Mouse (Mus musculus) lung, postnatal 4 days (tissue): Measurements from ENCODE around the gene Tmem179b.

Experiments used
- DNase-seq, 2 experiments: peaks; one replicate each; pipeline ENCODE4 v3.0.0; 2021

Gene Tmem179b

DNA sequence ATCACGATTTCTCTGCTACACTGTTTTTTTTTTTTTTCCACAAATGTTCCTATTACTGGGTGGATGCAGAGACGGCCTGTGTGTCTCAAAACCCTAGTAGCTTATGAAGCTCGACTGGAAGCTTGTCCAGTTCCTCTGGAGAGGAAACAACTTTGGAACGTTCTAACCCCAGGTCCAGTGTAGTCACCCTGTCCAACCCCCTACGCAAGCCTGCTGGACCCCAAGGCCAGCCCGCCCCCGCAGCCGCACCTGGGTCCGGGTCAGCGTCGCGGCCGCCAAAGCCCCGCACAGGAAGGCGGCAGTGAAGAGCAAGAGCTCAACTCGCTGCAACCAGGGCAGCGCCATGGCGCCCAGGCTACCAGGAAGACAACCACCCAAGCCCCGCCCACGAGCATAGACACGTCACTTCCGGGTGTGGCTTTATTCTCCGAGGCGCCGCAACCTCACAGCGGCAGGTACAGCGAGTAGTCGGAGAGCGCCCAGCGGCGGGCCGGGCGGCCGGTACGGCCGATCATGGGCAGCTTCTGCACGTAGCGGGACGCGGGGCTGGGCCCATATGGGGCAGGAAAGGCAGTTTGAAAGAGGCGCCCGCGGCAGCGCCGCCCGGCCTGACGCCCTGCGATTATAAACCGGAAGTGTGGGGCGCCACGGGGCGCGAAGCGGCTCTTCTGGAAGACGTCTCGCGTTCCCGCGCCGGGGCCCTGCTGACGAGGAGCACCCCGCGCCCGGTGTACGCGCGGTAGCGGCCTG is at the start of gene Tmem179b:
TSS of gene Tmem179b (minus strand) at position 382 of the 750 bp plus-strand sequence.
- peak; percentile 96 to 98 for DNase-seq

DNA sequence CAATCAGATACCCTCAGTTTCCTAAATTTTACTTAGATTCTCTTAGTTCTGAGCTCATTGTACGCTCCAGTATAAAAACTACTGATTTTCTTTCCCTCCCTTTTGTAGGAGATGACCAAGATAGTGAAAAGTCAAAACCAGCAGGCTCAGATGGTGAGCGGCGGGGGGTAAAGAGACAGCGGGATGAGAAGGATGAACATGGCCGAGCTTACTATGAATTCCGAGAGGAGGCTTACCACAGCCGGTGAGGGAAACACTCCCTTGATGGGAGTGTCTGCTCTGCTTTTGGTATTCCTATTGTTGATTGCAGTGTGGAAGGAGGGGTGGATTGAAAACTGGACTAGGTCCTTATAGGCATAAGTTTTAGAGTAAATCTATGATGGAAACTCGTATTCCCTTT is 48.4 kb upstream of the Tmem179b start:
- DNase-seq: no peak

DNA sequence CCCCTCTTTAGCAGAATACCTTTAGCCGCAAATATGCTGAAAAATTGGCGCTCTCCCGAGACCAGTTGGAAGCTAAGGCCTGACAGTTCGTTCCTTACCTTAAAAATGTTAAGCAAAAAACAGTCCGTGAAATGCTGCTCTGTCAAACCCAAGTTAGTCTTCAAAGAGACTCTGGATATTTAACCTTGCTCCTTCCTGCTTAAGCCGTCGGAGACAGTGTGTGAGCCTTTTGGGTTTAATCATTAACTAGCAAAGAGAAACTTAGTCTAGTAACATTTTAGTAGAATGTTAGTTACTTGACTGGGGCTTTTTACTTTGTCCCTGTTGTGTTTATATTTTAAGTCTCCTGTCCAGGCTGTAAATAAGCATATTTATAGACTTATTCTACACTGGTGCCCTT is 46.9 kb upstream of the Tmem179b start:
- DNase-seq: no peak

DNA sequence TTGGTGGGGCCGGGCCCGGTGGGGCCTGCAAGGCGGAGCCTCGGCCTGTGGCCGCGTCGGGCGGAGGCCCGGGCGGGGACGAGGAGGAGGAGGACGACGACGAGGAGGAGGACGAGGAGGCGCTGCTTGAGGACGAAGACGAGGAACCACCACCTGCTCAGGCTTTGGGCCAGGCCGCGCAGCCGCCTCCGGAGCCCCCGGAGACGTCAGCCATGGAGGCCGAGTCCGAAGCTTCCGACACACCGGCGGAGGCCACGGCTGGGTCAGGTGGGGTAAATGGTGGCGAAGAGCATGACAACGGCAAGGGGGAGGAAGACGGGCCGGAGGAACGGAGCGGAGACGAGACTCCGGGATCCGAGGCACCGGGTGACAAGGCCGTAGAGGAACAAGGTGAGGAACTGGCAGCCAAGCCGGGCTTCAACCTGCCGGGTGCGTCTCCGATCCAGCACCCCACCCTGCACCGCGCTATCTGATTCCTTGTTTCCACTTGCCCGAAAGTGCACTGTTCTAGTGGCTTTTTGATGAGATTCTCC is 46.2 kb upstream of the Tmem179b start:
- DNase-seq: no peak

DNA sequence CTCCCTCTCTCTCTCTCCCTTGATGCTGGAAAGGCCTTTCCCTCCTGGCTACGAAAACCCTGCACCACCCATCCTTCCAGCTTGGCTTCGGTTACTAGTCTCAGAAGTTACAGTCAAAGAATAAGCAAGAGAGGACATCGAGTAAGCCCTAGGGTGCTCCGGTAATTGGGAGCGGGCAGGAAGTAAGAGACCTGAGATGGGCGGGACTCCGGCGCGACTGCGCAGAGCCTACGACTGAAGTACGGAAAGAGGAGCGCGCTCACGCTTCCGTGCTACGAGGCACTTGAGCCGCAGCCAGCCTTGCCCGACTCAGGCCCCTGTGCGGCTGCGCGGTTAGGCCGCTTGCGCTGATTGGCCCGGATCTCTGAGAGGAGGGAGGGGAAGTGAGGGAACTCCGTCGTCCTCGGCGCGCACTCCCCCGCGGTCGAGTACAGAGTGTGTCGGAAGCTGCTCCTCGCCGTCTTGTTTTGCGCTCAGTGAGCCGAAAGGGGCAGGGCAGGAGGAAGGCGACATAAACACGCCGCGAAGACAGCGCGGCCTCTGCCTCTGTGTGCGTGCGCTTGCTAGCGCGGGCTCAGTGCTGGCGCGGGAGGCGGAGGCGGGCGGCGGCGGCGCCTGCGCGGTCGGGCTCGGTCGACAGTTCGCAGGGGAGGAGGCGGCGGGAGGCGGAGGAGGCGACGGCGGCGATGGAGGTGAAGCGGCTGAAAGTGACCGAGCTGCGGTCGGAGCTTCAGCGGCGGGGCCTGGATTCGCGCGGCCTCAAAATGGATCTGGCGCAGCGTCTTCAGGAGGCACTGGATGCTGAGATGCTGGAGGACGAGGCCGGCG is 45.5 kb upstream of the Tmem179b start, which contains the start of gene Hnrnpul2:
TSS of gene Hnrnpul2 (plus strand) at position 415 of the 828 bp plus-strand sequence.
- DNase-seq: peak; percentile 98 to 100

DNA sequence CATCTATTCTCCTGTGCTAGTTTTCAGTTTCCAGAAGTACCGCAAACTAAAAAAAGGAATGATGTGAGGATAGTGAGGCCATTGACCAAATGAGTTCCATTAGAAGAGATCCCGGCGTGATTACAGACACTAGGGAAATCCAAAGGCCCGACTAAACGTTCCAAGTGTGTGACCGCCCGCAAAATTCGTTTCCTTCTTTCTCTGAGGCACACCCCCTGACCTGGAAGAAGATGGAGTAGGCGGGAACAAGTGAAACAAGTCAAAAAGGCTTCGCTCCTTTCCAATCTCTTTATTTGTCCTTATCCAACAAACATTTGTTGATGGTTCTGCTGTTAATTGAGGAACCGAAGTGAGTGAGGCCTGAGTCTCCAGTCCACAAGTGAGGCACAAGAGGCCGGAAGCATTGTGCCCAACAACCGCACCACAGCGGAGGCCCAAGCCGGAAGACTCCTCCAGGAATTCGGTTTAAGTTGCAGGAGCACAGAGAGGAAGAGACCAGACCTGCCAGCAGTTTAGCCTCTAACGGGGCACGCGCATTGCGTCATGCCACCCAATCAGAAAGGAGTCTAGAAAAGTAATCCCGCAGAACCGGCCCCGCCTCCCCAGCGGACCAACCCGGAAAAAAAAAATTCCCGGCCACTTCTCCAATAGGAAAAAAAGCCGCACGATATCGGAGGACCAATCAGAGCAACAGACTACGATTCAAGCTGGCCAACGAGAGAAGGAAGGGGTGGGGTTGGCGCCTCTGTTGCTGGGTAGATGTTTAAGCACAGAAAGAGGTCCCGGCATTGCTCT is 44.7 kb upstream of the Tmem179b start, which contains the start of gene Ttc9c:
TSS of gene Ttc9c (minus strand) at position 533 of the 795 bp plus-strand sequence.
- peak; percentile 97 to 99 for DNase-seq

DNA sequence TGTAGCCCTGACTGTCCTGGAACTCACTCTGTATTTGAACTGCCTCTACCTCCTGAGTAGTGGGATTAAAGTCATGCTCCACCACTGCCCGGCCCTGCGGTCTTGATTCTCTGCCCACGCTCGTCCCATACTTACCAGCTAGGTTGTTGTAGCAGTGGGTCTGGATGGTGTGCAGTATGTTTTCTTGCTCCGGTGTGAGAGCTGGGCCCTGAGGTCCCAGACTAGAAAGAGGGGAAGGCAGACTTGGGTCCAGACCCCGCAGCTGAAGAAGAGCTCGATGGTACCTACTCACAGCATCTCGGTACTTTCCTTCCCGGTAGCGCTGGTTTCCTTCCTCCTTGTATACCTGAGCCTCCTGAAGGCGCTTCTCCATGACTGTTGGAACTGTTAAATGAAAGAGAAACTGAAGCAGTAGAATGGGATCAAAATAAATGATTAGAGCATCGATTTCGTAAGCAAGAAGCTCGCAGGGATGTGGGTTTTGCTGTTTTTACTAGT is 44.1 kb upstream of the Tmem179b start:
- no peak for DNase-seq

DNA sequence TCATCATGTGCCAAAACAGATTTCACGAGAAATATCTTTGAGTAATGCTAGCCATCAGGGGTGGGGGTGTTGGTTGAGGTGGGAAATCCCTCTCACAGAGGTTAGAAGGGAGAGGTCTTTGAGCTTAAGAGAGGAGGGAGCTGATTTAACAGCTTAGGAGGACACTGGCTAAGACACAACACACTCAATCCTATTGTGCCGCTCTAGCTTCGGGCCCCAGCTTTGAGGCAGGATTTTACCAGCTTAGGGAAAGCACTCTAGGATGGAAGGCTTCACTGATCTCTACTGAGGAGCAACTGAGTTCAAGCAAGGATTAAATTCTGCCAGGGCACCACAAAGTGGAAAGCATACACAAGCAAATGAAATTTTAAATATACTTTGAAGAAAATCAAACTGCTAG is 42.7 kb upstream of the Tmem179b start:
- DNase-seq: no peak

DNA sequence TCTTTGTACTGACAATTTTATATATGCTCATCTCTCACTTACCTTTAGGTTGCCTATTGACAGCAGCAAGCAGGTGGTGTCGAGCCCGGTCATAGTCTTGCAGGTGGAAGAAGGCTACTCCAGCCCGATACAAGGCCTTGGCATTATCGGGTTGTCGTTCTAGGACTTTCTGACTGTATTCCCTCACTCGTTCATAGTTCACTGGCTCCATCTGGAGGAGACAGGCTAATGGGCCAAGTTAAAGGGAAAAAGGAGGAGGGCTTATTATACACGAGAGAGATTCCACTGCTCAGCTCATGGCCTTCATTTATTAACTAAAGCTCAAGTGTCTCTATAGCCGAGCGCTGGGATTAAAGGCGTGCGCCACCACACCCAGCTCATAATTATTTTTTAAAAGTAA is 41.5 kb upstream of the Tmem179b start:
- DNase-seq: no peak

DNA sequence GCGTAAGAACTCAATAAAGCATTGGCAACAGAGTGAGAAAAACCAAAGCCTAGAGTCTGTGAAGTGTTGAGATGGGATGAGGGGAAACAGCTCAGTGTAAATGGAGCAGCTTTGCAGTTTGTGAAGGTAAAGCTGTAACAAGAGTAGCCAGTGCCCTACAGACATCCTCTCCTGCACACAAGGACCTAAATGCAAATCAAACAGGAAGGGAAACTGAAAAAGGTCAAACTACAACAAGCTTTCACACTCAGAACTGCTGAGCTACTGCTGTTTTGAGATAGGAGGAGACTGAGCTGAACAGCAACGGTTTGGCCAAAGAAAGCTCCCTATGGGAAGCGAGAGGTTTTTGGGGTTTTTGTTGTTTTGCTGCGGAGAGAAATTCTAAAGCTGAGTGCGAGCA is 32.5 kb upstream of the Tmem179b start:
- no peak for DNase-seq

DNA sequence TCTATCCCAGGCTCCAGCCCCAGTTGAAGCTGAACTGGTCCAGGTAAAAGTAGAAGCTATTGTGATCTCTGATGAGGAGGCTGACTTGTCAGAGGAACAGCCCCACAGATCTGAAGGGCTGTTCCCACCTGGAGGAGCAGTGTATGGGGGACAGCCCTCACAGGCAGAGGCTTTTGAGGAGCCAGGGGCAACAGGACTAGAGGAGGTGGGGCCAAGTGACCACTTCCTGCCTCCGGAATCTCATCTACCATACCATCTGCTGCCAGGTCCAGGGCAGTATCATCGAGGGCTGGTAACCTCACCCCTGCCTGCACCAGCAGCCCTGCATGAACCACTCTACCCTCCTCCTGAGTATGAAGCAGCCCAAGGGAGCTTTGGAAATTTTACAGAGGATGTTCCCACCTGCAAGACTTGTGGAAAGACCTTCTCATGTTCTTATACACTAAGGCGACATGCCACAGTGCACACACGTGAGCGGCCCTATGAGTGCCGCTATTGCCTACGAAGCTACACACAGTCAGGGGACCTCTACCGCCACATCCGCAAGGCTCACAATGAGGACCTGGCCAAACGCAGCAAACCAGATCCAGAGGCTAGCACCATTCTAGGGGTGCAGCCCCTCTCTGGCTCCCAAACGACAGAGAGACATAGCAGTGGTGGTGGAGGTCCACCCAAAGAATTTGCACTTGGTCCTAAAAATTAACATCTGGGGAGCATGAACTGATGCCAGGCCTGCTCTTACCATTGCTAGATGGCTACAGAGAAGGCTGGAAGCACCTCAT is 29.8 kb upstream of the Tmem179b start:
- DNase-seq: no peak

DNA sequence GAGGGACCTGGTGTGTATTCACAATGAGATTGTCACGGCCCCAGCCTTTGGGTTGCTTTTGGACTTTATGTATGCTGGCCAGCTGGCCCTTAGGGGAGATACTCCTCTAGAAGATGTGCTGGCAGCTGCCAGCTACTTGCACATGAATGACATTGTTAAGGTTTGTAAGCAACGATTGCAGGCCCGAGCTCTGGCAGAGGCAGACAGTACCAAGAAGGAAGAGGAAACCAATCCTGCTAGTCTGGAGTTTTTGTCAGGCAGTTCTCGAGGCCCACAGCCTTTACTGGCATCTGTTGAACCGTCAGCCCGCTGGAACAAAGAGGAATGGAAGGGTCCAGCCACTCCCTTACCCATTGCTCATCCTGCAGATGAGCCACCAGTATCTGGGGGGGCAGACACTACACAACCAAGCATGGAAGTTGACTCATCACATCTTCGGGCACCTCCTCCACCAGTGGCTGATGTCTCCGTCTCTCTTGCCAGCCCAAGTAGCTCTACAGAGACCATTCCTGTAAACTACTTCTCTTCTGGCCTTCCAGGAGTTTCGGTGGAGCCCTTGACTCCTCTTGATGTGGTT is 29.0 kb upstream of the Tmem179b start:
- DNase-seq: no peak

DNA sequence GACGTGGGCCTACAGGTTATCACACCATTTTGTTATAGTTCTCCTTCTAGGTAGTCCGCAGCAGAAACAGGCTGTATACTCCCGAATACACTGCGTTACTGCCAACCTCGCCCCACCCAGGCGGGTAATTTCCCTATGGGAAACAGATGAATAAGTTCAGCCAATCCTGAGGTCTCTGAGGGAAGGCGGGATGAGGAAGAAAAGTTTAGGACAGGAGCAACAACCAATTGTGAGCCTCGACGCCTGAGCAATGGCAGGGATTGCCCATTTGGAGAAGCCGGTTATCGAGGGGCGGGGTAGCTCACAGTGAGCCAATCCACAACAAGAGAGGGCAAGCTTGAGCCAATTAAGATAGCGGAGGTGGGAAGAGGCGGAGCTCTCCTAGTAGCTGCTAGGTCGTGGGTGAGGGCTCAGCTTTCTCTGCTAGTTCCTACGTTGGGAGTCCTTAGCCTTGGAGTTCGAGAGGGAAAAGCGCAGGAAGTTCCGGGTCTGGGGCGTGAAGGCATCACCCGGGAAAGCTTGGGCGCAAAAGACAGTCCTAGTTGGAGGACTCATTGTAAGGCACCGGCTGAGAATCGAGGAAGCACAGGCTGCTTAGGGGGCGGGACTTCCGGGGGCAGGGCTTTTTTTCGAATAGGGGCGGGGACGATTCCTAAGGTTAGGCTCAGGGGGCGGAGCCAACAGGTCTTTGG is 28.0 kb upstream of the Tmem179b start, which contains the start of gene Zbtb3:
TSS of gene Zbtb3 (plus strand) at position 426 of the 692 bp plus-strand sequence.
- peak; percentile 94 to 97 for DNase-seq

DNA sequence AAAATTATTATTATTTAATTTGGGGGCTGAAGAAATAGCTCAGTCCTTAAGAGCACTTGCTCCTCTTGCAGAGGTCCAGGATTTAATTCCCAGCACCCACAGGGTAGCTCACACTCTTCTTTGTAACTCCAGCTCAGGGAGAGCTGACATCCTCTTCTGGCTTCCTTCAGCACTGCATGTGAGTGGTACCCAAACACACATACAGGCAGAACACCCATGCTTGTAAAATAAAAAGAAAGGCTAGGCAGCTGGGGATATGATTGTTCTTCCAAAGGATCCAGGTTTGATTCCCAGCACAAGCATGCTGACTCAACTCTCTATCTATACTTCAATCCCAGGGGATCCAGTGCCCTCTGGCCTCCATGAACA is 24.7 kb upstream of the Tmem179b start:
- no peak for DNase-seq

DNA sequence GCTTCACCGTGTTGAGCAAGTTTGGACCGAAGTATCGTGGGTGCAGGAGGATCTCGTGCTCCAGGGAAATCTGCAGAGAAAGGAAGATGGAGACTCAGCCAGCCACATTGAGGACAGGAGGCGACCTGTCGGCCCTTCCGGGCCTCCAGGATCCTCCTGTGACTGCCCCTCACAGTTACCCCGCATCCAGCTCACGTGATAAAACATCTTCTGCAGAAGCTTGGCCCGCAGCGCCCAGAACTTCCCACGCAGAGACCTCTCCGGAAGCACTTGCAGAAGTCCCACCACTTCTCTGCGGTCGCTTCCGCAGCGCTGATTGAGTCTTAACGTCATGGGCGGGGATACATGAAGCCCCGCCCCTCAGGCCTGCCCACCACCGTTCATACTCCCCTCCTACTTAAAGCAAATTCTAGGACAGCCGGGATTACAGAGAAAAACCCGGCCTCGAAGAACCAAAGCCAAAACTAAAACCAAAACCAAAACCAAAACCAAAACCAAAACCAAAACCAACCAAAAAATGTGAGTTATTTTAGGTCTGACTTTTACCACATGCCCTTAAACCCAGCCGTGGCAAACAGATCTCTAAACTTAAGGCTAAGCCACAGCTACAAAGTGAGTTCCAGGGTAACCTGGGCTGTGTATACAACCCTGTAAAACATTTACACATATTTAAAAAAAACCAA is 24.1 kb upstream of the Tmem179b start, which contains the start of gene Polr2g:
TSS of gene Polr2g (minus strand) at position 314 of the 683 bp plus-strand sequence.
- peak; percentile 93 to 95 for DNase-seq

DNA sequence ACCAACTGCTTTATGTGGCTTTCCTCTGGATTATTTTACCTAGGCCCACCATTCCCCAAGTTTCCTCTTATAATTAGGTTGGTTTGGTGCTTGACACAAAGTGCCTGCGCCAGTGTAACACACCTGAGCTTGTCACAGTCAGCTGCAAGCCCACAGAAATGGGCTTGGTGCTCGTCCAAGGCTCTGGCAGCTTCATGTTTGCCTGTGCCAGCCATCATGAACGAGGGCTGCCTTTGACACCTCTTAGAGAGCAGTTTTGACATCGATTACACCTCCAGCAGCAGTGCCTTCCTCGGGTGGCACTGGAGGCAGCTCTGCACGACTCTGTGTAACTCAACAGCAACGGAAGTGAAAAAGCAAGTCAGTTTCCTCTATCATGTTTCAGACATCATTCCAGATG is 15.9 kb upstream of the Tmem179b start:
- no peak for DNase-seq

DNA sequence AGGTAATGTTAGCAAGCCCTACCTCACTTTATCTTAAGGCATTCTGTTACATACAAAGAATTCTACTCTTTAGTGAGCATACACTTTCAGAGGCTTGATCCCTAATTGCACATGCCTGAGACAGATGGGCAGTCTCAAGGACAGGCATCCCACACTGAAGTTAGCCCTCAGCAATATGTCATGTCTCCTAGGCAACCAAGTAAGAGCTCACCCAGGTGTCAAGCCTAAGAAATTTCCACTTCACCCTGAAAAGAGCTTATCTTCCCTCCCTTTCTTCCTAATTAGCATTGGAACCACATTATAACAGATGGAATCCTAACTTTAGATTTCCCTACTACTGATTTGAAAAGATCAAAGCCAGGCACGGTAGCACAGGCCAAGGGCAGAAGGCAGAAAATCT is 14.9 kb upstream of the Tmem179b start:
- no peak for DNase-seq

DNA sequence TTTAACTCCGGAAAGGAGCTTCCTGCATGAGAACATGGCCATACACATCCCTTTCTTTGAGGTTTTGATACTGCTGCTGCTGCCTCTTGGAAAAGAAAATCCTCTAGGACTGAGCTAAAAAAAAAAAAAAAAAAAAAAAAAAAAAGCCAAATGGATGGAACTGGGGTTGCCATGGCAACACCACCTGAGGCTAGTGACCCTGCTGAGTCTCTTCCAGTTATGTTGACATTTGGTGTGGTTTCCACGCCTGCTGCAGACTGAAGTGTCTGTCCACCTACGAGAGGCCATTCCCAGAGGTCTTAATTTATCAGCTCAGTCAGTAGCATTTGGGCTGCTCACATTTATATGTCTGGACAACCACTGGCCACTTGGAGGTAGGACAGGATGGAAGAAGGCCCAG is 14.3 kb upstream of the Tmem179b start:
- no peak for DNase-seq

DNA sequence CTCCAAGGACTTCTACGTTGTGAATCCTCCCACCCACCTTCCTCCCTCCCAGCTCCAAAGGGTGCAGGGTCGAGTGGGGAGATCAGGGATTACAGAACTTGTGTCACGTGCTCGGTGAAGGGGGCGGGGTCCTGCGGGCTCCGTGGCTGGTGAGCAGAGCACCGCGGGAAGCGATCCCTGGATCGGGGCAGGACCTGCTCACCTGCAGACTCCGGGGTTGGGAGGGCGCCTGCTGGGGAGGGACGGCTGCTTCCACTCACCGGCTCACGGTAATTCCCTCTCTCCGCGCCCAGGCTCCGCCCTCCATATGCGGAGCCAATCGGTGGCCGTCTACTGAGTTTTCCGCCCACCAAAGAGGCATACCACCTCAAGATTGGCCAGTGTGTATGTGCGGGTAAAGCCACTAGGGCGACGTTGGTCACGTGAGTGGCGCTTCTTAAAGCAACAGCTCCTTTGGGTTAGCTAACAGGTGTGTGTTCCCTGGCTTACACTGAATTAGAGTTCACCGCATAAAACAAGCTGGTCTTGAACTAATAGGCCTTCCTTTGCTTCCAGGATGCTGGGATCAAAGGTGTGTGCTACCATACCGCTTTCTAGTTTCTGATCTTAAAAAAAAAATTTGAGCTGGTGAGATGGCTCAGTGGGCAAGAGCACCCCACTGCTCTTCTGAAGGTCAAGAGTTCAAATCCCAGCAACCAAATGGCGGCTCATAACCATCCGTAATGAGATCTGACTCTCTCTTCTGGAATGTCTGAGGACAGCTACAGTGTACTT is 11.9 kb upstream of the Tmem179b start, which contains the start of gene Taf6l:
TSS of gene Taf6l (minus strand) at position 410 of the 774 bp plus-strand sequence.
- DNase-seq: peak; percentile 92 to 95
